Mouse (Mus musculus): ENCODE results near the gene Cdc14b. TPM values are rescaled to one million over a fixed set of nuclear protein-coding genes. Genes with fewer than 3 reads are reported as not detected.
A peak's percentile ranks its signal among the peaks of the same experiment; 100 is the strongest.

The Cdc14b gene
- total RNA-seq, 2 experiments from 2014 or later = 11.3 to 12.6 TPM

DNA sequence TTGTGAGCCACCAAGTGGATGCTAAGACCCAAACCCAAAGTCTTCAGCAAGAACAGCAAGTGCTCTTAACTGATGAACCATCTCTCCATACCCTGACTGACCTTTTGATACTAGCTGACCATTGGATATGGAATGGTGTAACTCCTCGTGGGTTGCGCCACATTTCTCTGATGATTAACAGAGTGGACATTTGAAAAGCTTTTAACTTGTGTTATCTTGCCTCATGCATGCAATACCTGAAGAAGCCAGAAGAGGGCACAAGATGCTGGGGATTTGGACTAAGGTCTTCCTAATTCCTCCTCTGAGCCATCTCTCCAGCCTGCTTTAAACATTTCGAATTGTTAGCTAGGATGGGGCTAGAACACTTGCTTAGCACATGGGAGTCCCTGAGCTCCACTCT lies 94.2 kb downstream of the Cdc14b start:
- DNase-seq (ENCODE audit: low spot score in 2 of 2) = peak; percentile 49 to 72

DNA sequence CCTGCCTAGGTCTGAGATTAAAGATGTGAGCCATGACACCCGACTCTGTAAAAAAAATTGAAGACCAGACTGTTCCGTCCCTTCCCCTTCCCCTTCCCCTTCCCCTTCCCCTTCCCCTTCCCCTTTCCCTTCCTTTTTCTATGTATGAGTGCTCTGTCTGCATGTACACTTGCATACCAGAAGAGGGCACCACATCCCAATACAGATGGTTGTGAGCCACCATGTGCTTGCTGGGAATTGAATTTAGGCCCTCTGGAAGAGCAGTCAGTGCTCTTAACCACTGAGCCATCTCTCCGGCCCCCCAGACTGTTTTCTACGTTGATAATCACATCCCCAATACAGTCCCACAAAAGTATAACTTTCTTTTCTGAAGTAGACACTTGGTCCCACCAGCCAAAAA lies 94.8 kb downstream of the Cdc14b start:
- DNase-seq (ENCODE audit: low spot score in 2 of 2) = no peak

DNA sequence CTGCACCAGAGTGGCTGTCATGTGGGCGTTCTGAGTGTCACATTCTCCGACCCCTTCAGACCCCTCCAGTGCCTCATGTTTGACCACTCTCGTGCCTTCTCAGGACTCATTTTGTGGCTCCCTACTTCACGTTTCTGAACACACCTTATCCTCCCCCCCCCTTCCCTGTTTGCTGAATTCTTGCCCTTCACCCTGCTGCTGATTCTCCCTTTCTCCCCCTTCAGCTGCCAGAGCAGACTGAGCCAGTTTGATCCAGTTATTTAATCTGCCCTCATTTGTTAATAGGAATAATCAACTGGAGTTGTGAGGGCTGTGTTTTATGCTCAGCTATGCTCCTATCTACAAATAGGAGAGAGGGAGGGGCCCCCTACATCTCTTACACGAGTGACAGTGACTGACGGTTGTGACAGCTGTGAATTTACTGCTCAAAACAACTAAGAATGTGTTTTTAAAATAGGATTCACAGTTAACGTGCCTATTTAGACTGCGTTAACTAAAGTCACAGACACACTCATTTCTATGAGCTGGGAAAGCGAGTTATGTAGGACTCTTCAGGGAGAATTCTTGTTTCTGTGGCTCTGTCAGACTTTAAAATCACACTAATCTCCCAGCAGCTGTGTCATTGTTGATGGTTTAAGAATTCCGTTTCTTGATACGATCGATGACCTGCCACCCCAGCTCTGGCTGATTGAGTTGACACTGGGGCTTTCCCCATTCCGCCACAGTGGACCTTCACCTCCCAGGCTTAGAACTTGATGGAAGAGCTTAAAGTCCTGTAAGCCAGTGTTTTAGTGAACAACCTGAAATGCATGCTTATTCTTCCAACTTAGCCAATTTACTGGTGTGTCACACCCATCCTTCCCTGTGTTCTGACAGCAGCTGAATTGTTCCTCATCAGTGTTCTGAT lies 96.1 kb downstream of the Cdc14b start:
- no peak for DNase-seq (ENCODE audit: low spot score in 2 of 2)

DNA sequence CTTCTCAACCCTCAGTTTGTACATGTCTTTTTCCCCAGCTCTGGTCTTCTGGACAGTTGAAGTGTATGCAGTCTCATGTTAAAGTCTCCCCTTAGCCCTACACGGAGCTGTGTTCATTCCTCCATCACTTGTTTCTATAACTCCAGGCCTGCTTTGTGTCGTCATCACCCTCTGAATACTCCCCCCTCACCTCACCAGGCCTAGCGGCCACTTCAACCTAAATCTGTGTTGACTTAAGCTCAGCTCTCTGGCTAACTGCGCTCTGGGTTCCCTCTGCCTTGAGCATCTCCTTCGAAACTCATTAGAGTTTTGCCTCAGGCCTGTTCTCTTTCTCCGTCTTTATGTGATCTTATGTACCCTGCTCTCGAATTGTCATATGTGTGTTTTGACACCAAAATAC lies 97.1 kb downstream of the Cdc14b start:
- DNase-seq (ENCODE audit: low spot score in 2 of 2) = no peak

DNA sequence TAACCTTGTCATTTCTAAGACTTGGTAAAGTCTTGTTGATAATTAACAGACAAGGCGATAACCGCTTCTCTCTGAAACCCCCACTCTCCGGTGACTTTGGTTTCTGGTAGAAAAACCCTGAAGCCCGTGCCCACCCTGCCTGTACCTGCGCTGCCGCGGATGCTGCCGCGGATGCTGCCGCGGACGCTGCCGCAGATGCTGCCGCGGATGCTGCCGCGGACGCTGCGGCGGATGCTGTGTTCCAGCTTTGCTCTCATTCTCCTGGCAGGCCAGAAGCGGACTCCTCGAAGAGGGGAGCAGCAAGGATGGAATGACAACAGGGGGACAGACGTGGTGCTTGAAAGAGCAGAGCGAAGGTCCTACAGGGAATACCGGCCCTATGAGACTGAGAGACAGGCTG lies 105.3 kb downstream of the Cdc14b start:
- no peak for DNase-seq (ENCODE audit: low spot score in 2 of 2)

DNA sequence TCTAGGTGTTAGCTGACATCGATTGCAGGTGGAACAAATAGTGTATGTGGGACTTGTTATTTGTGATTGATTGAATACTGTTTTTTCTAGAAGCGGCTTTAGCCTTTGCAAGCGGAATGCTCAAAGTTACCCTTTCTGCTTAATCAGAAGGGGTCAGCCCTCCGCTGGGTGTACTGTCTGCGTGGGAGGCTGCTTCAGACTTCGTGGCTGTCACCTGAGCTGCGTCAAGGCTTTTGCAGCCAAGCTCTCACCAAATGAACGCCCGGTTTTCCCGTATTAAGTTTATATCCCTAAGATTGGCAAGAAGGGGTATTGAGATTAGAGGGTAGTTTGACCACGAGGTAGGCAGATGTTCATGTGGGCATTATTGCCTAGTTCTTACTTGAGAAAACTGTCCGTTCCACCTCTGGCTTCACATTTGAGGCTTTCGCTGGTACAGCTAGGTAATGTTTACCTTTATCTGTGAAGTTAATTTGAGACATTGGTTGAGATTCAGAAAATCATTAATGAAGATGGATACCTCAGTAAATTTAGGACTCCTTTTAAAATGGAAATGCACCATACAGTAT lies 111.9 kb downstream of the Cdc14b start:
- no peak for DNase-seq (ENCODE audit: low spot score in 2 of 2)

DNA sequence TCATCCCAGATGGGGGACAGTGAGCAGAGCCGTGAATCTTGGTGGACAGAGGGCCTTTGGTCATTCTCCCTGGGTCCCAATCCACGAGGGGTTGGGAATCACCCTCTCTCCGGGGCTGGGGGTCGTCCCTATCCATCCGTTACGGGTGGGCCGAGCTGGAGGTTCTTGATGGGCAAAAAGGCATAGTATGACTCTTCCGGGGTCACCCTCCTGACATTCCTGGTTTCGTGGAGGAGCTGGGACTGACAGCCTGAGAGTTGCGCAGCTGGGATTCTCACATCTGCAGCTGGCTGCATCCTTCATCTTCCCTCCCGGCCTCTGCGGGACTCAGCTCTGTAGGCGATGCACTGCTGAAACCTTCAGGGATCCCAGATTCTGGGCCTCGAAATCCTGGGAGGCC lies 112.5 kb downstream of the Cdc14b start:
- DNase-seq (ENCODE audit: low spot score in 2 of 2) = peak in 1 of 2 experiments; percentile 26

DNA sequence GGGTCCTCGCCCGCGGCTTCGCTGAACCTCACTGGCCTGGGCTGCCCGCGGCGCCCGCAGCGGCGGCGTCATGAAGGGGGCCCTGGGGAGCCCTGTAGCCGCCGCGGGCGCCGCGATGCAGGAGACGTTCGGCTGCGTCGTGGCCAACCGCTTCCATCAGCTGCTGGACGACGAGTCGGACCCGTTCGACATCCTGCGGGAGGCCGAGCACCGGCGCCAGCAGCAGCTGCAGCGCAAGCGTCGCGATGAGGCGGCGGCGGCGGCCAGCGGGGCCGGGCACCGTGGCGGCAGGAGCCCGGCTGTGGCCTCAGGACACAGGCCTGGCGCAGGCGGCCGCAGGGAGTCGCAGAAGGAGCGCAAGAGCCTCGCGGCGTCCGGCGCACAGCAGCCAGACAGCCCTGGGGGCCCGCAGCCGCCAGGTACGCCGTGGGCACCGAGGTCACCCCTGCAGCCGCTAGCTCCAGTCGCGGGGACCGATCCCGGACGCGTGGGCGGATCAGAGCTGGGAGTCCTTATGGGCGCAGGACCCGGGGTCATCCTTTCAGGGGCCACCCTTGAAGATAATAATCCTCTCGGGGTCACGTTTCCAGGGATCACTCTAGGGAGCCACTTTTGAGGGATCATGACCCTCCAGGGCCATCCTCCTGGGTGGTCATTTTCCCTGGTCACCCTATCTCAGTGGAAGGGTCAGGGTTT lies 113.0 kb downstream of the Cdc14b start:
- DNase-seq (ENCODE audit: low spot score in 2 of 2) = peak in 1 of 2 experiments; percentile 58

DNA sequence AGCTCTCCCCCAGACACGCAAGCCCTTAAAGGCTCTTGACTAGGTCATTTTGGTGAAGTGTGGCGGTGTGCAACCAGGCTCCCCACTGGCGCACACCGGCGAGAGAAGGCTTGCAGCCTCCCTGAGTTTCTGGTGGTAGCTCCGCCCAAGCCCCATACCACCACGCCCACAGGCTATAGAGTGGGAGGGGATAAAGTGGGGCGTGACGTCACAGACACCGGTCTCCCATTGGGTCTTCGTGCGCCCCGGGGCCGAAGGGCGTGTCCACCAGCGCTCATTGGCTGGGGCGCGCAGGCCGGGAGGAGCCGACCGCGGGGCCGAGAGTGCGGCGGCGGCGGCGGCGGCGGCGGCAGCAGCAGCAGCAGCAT lies 113.6 kb downstream of the Cdc14b start, which contains the start of gene Habp4:
Gene Habp4, plus strand, starts transcription at position 277 of the 368 bp plus-strand sequence.
- DNase-seq (ENCODE audit: low spot score in 2 of 2) = peak; percentile 97

DNA sequence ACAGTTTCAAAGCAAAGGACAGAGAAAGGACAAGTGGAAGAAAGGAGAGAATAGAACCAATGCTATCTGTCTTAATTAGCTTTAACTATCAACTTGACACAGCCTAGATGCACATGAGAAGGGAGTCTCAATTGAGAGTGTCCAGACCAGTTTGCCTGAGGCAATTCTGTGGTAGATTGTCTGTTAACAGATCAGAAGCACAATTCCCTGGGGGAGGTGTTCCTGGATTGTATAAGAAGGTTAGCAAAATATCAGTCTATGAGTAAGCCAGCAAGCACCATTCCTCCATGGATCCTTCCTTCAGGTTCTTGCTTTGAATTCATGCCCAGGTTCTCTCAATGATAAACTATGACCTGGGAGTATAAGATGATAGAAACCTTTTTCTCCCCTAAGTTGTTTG lies 118.1 kb downstream of the Cdc14b start:
- DNase-seq (ENCODE audit: low spot score in 2 of 2) = no peak

DNA sequence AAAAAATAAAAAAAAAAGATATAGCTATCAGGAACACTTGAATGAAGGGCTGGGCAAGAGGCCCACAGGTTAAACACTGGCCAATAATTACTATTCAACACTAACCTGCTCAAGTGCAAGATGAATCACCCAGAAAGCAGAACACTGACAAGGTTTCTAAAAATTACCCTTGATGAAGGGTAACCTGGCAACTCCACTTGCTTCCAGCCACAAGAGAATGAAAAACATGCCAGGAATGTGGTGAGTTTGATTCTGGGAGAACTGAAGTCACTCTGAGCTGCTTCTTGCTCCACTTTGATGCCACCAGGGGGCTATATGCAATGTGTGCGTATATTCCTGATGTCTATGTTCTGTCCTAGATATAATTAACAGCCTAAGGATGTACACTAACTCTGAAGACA lies 119.9 kb downstream of the Cdc14b start:
- no peak for DNase-seq (ENCODE audit: low spot score in 2 of 2)

DNA sequence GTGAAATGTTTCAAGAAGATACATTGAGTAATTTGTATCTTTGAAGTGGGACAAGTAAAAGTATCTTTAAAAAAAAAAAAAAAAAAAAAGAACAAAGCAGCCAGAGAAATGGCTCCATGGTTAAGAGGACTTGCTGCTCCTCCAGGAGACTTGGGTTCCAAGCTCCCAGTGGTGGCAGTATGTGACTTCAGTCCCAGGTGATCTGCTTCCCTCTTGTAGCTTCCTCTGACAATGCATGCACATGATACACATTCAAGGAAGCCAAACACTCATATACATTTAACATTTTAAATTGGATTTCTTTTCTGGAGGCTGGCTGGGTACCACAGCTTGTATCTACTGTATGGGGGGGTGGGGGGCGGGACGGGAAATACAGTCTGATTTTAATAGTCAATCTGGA lies 120.4 kb downstream of the Cdc14b start:
- no peak for DNase-seq (ENCODE audit: low spot score in 2 of 2)

DNA sequence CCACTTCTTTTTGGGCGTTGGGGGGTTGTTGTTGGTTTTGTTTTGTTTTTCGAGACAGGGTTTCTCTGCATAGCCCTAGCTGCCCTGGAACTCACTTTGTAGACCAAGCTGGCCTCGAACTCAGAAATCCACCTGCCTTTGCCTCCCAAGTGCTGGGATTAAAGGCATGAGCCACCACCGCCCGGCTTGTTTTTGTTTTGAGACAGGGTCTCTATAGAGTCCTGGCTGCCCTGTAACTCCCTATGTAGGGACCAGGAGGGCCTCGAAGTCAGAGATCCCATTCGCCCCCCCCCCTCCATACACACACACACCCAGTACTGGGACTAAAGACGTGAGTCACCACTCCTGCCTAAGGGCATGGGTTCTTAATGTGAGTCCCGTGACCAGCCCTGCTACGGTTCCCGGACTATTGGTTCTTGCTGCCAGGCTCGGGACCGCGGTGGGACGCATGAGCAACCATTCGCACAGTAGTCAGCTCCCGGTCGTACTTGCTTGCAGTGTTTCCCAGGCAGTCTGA lies 121.3 kb downstream of the Cdc14b start:
- DNase-seq (ENCODE audit: low spot score in 2 of 2) = peak; percentile 46 to 64

DNA sequence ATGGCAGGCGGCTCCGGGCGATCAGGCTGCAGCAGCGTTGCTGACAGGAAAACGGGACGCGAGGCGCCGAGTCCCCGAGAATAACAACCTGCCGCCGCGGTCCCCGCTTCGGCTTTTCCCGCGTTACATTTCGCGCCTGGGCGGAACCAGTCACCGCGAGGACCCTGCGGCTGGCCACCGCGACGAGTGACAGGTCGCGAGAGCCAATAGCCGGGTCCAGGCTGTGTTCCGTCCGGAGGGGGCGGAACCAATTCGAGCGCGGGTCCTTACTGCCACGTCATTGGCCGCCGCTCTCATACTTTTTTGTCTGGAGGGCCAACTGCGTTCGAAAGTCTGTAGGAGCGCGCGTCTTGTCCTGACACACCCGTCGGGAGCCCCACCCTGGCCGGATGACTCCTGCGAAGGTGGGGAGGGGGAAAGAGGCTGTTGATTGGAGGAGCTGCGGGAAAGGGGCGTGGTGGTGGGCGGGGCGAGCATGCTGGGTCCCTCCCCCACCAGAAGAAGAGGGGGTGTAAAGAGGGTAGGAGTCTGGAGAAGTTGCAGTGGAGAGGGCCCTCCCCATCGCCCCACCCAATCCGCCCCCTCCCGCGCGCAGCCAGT lies 121.9 kb downstream of the Cdc14b start, which contains the start of gene Zfp367:
Gene Zfp367, minus strand, starts transcription at position 120 of the 600 bp plus-strand sequence.
- DNase-seq (ENCODE audit: low spot score in 2 of 2) = peak; percentile 96

DNA sequence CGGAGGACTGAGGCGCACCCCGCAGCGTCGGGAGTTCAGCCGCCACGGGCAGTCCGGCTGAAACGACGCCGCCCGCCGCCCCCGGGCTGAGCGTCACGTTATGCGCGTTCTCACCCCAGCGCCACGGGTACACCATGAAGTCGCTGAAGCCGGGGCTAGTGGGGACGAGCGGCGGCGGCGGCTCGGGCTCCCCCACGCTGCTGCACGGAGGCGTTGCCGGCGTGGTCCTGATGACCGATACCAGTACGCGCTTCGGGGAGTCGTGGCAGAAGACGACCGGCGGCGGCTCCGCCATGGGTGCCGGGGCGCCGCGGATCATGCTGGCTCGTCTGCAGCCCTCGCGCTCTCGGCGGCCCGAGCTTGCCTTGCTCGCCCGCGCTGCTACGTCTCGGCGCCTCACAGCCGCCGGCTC lies 122.4 kb downstream of the Cdc14b start:
- DNase-seq (ENCODE audit: low spot score in 2 of 2) = no peak

DNA sequence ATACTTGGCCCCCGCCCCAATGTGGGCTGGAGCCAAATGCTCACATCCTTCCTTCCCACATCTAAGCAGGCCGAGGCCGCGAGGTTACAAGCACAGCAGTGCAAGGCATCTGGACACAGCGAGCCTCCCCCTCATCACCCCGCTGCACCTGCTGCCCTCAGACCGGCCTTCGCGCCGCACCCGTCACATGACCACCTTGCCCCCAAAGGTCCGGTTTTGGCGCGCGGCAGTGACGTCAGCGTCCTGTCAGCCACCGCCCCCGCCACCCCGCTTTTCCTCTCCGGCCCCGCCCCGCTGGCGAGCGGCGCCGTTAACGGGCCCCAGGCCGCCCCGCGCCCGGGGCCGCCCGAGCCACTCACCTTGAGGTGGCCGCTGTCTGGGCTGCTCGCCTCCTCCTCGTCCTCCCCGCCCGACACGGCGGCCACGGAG lies 122.8 kb downstream of the Cdc14b start:
- peak; percentile 85 to 88 for DNase-seq (ENCODE audit: low spot score in 2 of 2)

DNA sequence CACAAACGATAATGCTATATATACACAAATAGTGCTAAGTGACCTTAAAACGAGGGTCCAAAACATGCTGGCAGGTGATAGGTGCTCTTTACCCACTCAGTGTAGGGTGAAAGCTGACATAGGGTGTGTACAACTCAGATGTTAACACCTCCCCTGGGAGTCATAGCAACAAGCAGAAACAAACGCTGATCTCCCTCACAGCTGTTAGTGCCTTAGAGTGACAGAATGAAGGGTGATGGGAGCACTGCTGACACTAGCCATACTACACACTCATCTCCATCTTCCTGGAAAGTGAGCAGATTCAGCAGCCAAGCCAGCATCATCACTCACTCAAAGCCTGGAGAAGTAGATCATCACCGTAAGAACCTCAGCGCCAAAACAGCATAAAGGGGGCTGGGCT lies 125.0 kb downstream of the Cdc14b start:
- no peak for DNase-seq (ENCODE audit: low spot score in 2 of 2)
